Mouse (Mus musculus): ENCODE data around the gene Shmt2.
A peak's percentile ranks its signal among the peaks of the same experiment; 100 is the strongest.

DNA sequence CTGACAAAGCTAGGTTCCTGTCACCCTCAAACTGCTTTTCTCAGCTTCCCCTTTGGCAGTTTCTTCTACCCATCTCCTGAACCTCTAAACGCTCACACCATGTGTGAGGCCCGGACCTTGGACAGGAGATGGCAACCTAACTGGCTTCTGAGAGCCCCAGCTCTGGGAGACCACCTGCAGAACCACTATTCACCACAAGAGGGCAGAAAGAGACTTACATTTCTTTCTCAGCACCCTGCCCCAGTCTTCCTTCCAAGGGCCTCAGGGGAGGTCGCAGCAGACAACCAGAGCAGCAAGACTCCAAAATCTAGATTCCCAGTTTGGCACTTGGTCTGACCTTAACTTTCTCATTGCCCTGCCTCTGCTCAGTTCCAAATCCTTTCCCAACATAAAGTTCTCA is 47.2 kb upstream of the Shmt2 start:
- peak; percentile 66; the same call in 1 of the 2 replicates for TF ChIP-seq CTCF (IDR thresholded peaks at IDR 0.05; ENCODE audit: extremely low read depth, insufficient read depth, insufficient read length, insufficient replicate concordance)
- TF ChIP-seq POLR2A (IDR thresholded peaks at IDR 0.05; ENCODE audit: low read depth, low read length): no peak

Data from spleen, adult 2 months (tissue).